Mouse (Mus musculus): ENCODE measurements around the gene Adam1b. TPM values are rescaled to one million over a fixed set of nuclear protein-coding genes. Genes with fewer than 3 reads are reported as not detected.
A peak's percentile ranks its signal among the peaks of the same experiment; 100 is the strongest.
"Not testable (repeated sequence)": the region's sequence is repeated elsewhere in the genome, so short reads cannot be mapped to it uniquely, and the experiment has no call there.

Gene Adam1b
- polyA plus RNA-seq, 1 experiment from 2014 or later, result 0.08 TPM

GRCm38 (mm10) chr5:121534521-121534920 is 31.3 kb upstream of the Adam1b start:
- Histone ChIP-seq H3K4me1 (replicated peaks) (peaks cover 11% of the 10 kb centered on the region), H3K9me3 (no peaks in the 10 kb centered on the region), H3K27me3 (ENCODE audit: insufficient read depth, poor library complexity, severe bottlenecking) (no peaks in the 10 kb centered on the region), H3K4me3 (no peak overlapping the region), H3K27ac (no peak overlapping the region), H3K36me3 (peaks cover 97% of the 10 kb centered on the region)
- 93% methylated on average over 5 of the region's 5 CpGs for WGBS
- no peak for DNase-seq (ENCODE audit: low spot score)

DNA sequence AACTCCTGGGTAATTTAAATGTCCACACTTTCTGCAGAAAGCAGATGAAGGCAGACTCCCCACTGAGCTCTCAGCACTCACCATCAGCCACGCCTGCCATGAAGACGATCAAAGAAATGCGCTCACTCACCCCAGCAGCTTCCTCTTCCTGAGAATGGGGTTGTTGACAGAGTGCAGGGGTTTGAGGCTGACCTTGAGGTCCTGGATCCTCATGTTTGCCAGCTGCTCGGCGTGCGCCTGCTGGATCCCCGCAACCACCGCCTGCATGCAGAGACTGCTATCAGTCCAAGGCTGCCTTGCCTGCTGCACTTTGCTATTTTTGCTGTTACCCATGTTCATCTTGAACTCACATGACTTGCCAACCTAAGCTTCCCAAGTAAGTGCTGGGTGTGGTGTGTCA is 23.7 kb upstream of the Adam1b start:
- Histone ChIP-seq H3K9me3 (no peaks in the 10 kb centered on the region), H3K4me1 (replicated peaks) (no peaks in the 10 kb centered on the region), H3K36me3 (peaks cover 92% of the 10 kb centered on the region), H3K4me3 (no peak overlapping the region), H3K27me3 (ENCODE audit: insufficient read depth, poor library complexity, severe bottlenecking) (no peaks in the 10 kb centered on the region), H3K27ac (no peak overlapping the region)
- 72% methylated on average over 8 of the region's 8 CpGs for WGBS
- peak; percentile 12 for DNase-seq (ENCODE audit: low spot score)

DNA sequence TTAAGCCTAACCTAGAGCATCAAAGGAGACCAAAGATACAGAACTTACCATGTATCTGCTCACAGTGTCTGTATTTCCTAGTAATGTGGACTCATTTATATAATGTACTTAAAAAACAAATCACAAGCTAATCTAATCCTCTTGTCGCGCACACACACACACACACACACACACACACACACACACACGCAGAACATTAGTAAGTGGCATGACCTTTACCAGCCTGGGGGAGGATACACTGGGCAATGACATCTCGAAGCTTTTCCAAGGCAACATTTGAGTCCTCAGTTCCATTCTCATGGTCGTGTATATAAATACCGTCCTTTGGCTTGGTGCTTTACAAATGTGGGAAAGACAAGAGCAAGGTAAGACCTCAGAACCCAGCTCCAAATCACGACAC is 23.3 kb upstream of the Adam1b start:
- H3K9me3 ChIP-seq, result no peaks in the 10 kb centered on the region
- H3K36me3 ChIP-seq, result peaks cover 92% of the 10 kb centered on the region
- WGBS, result 85% methylated on average over 7 of the region's 7 CpGs

GRCm38 (mm10) chr5:121525774-121526450 is 22.7 kb upstream of the Adam1b start:
- no peak overlapping the region for H3K4me3 ChIP-seq
- H3K27ac ChIP-seq, result no peak overlapping the region
- DNase-seq (ENCODE audit: low spot score), result no peak
- peaks cover 92% of the 10 kb centered on the region for H3K36me3 ChIP-seq
- no peaks in the 10 kb centered on the region for H3K9me3 ChIP-seq
- no peaks in the 10 kb centered on the region for H3K27me3 ChIP-seq (ENCODE audit: insufficient read depth, poor library complexity, severe bottlenecking)
- 87% methylated on average over 14 of the region's 14 CpGs for WGBS
- H3K4me1 ChIP-seq (replicated peaks), result no peaks in the 10 kb centered on the region

More for the DNA sequence above, 23.3 kb upstream of the Adam1b start:
- Histone ChIP-seq H3K27ac (no peak overlapping the region), H3K4me1 (replicated peaks) (no peaks in the 10 kb centered on the region), H3K4me3 (no peak overlapping the region), H3K27me3 (ENCODE audit: insufficient read depth, poor library complexity, severe bottlenecking) (no peaks in the 10 kb centered on the region)
- no peak for DNase-seq (ENCODE audit: low spot score)

DNA sequence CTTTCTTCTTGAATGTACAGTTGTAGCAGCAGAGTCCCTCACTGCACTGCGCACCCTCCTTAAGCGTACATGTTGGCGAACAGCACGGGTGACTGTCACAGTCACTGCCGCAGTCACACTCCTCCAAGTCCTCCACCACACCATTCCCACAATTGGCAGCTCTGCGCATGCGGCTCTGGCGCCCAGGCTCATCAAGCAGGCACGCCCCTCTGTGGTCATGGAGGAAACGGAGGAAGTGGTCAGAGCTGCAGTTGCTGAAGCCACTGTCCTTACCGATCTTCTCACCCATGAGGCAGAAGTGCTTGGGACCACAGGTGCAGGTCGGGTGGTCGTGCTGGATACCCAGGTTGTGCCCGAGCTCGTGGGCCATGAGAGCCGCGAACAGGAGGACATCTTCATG is 16.5 kb upstream of the Adam1b start:
- not testable (repeated sequence) for H3K4me1 ChIP-seq (replicated peaks); H3K27me3 ChIP-seq (ENCODE audit: insufficient read depth, poor library complexity, severe bottlenecking); DNase-seq (ENCODE audit: low spot score); H3K4me3 ChIP-seq; H3K9me3 ChIP-seq; H3K27ac ChIP-seq
- 91% methylated on average over 11 of the region's 17 CpGs for WGBS
- peaks cover 66% of the 10 kb centered on the region for H3K36me3 ChIP-seq

DNA sequence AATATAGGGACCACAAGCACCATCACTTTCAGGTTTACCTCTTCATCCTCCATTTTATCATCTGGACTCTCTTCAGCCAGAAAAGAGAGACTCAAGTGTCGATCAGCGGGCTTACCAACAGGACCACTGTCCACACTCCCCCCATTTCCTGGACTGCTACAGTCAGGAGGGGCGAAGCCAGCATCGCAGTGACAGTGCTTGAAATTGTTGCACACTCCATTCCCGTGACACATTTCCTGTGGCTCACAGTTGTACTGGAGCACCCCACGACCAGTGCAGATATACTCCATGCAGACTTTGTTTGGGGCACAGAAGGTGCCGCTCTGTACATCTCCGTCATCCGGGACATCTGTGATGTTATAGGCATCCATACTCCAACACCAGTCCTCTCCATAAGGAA is 15.7 kb upstream of the Adam1b start:
- H3K9me3 ChIP-seq, result no peaks in the 10 kb centered on the region
- 95% methylated on average over 9 of the region's 9 CpGs for WGBS
- H3K27ac ChIP-seq, result no peak overlapping the region
- DNase-seq (ENCODE audit: low spot score), result no peak
- no peaks in the 10 kb centered on the region for H3K27me3 ChIP-seq (ENCODE audit: insufficient read depth, poor library complexity, severe bottlenecking)
- peaks cover 58% of the 10 kb centered on the region for H3K36me3 ChIP-seq
- H3K4me1 ChIP-seq (replicated peaks), result no peaks in the 10 kb centered on the region
- no peak overlapping the region for H3K4me3 ChIP-seq

DNA sequence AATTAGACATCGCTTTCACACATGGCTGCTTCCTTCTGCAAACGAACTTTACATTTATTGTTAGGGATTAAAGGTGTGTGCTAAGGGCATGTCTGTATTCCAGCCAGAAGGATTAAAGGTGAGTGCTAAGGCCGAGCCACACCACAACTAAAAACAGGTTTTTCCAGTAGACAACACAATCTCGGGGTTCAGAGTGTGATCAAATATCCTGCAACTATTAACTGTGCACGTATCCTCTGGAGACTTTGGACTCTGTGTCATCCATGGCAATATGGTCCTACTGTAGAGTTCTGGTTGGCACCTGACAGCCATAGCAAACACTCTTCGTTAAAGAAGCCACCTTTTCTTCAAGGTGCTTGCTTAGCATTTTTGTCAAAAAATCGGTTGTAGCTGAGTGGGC is 6.8 kb upstream of the Adam1b start:
- 86% methylated on average over 7 of the region's 7 CpGs for WGBS
- no peak for DNase-seq (ENCODE audit: low spot score)
- no peak overlapping the region for H3K4me3 ChIP-seq
- H3K27ac ChIP-seq, result no peak overlapping the region
- no peaks in the 10 kb centered on the region for H3K27me3 ChIP-seq (ENCODE audit: insufficient read depth, poor library complexity, severe bottlenecking)
- no peaks in the 10 kb centered on the region for H3K4me1 ChIP-seq (replicated peaks)
- no peaks in the 10 kb centered on the region for H3K36me3 ChIP-seq
- H3K9me3 ChIP-seq, result no peaks in the 10 kb centered on the region

DNA sequence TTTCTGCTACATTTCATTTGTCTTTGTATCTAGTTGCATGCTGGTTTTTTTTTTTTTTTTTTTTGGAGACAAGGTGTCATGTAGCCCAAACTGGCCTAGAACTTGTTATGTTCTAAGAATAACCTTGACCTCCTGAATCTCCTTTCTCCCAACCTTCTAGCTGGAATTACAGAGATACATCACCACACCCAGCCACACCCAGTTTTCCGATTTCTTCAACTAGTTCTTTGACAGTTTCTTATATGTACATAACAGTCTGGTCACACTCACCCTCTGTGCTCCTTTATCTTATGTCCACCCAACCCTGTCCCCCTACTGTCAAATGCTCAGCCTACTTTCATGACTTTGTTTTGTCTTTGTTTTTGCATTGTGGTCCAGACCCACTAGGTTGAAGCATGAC is 3.6 kb upstream of the Adam1b start:
- 92% methylated on average over 1 of the region's 1 CpGs for WGBS
- no peaks in the 10 kb centered on the region for H3K36me3 ChIP-seq
- H3K4me1 ChIP-seq (replicated peaks), result no peaks in the 10 kb centered on the region

DNA sequence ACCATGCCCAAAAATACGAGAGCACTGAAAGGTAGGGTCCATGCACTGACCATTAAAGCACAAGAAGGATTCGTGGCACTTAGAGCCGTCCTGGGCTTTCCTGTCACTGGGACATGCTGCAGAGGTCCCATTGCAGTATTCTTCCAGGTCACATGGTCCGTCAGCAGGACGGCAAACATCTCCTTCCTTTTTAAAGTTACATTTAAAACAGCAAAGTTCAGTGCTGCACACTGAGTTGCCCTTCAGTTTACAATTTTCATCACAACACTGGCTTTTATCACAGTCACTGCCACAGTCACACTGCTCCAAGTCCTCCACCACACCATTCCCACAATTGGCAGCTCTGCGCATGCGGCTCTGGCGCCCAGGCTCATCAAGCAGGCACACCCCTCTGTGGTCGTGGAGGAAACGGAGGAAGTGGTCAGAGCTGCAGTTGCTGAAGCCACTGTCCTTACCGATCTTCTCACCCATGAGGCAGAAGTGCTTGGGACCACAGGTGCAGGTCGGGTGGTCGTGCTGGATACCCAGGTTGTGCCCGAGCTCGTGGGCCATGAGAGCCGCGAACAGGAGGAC is 1.7 kb downstream of the Adam1b start:
- not testable (repeated sequence) for H3K27me3 ChIP-seq (ENCODE audit: insufficient read depth, poor library complexity, severe bottlenecking); H3K4me3 ChIP-seq; H3K36me3 ChIP-seq; H3K4me1 ChIP-seq (replicated peaks); H3K9me3 ChIP-seq; DNase-seq (ENCODE audit: low spot score); H3K27ac ChIP-seq
- WGBS, result 79% methylated on average over 11 of the region's 17 CpGs

More for the DNA sequence above, 3.6 kb upstream of the Adam1b start:
- Histone ChIP-seq H3K4me3 (no peak overlapping the region), H3K9me3 (no peaks in the 10 kb centered on the region), H3K27ac (no peak overlapping the region), H3K27me3 (ENCODE audit: insufficient read depth, poor library complexity, severe bottlenecking) (no peaks in the 10 kb centered on the region)
- no peak for DNase-seq (ENCODE audit: low spot score)

- H3K4me1 ChIP-seq (replicated peaks), result no peaks in the 10 kb centered on the region
- H3K27ac ChIP-seq, result no peak overlapping the region
- DNase-seq (ENCODE audit: low spot score), result no peak
- no peaks in the 10 kb centered on the region for H3K36me3 ChIP-seq
- no peaks in the 10 kb centered on the region for H3K27me3 ChIP-seq (ENCODE audit: insufficient read depth, poor library complexity, severe bottlenecking)
- WGBS, result 75% methylated on average over 7 of the region's 7 CpGs
- H3K4me3 ChIP-seq, result no peak overlapping the region
- H3K9me3 ChIP-seq, result no peaks in the 10 kb centered on the region
These were observed 2.5 kb downstream of the Adam1b start for GRCm38 (mm10) chr5:121500719-121501118.

- no peak overlapping the region for H3K27ac ChIP-seq
- no peaks in the 10 kb centered on the region for H3K36me3 ChIP-seq
- H3K27me3 ChIP-seq (ENCODE audit: insufficient read depth, poor library complexity, severe bottlenecking), result no peaks in the 10 kb centered on the region
- no peaks in the 10 kb centered on the region for H3K4me1 ChIP-seq (replicated peaks)
- no peaks in the 10 kb centered on the region for H3K9me3 ChIP-seq
- 79% methylated on average over 8 of the region's 8 CpGs for WGBS
- H3K4me3 ChIP-seq, result no peak overlapping the region
- DNase-seq (ENCODE audit: low spot score), result no peak
These were observed 9.9 kb downstream of the Adam1b start for GRCm38 (mm10) chr5:121493305-121493704.

- Histone ChIP-seq H3K4me3 (no peak overlapping the region), H3K27ac (no peak overlapping the region), H3K9me3 (no peaks in the 10 kb centered on the region), H3K27me3 (ENCODE audit: insufficient read depth, poor library complexity, severe bottlenecking) (no peaks in the 10 kb centered on the region), H3K4me1 (replicated peaks) (no peaks in the 10 kb centered on the region), H3K36me3 (no peaks in the 10 kb centered on the region)
- 88% methylated on average over 5 of the region's 5 CpGs for WGBS
- DNase-seq (ENCODE audit: low spot score), result no peak
These were observed 18.4 kb downstream of the Adam1b start for GRCm38 (mm10) chr5:121484801-121485200.

GRCm38 (mm10) chr5:121477680-121478079 is 25.6 kb downstream of the Adam1b start:
- no peaks in the 10 kb centered on the region for H3K9me3 ChIP-seq
- no peak for DNase-seq (ENCODE audit: low spot score)
- no peak overlapping the region for H3K27ac ChIP-seq
- H3K27me3 ChIP-seq (ENCODE audit: insufficient read depth, poor library complexity, severe bottlenecking), result no peaks in the 10 kb centered on the region
- H3K36me3 ChIP-seq, result no peaks in the 10 kb centered on the region
- H3K4me3 ChIP-seq, result no peak overlapping the region
- 42% methylated on average over 3 of the region's 3 CpGs for WGBS
- no peaks in the 10 kb centered on the region for H3K4me1 ChIP-seq (replicated peaks)

Data from hindbrain, embryonic 10.5 days (tissue).